Mouse (Mus musculus): ENCODE measurements at regions not wholly inside any gene's neighbourhood (a gene's known extent, or its start where the extent isn't known, plus 50 kb on each side); places are given as distances from the start of the nearest gene placed in this dataset.

DNA sequence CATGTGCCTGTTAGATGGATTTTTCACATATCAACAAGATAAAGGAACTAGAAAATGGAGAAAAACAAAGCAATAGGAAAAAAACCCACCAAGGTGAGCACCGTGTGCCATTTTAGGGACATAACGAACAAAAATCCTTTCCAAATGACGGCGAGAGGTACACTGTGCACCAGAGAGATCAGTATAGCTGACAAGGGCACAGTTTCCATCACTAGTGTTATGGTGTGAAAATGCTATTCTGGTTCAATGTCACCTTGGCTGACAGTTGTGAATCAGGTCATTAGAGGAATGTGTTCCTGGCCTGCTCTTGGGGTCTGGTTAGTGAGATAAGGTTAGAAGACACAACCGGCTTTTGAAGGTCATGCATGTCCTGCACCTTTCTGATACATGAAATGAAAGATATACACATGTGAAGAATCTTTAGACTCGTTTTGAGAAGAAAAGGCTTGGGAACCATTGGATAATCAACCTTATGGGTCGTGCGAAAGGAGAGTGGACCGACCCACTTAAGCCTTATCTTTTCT lies 76.5 kb upstream of the P2ry1 start:
- no peak for ATAC-seq

DNA sequence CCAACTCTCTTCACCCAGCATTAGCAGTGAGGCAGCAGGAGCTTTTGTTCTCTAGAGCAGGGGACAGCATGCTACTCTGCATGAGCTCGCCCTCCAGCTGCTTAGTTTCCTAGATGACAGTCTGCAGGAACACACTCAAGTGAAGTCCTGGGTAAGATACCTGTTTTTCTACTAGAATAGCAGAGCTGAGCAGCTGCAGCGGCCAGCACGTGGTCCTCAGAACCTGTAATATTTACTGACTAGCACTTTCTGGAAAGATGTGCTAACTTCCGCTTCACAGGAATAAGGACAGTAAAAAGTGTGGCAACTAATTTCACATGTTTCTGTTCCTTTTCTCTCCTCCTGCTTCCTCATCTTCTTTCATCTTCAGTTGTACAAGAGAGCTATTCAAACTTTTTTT lies 73.7 kb upstream of the P2ry1 start:
- no peak for ATAC-seq

DNA sequence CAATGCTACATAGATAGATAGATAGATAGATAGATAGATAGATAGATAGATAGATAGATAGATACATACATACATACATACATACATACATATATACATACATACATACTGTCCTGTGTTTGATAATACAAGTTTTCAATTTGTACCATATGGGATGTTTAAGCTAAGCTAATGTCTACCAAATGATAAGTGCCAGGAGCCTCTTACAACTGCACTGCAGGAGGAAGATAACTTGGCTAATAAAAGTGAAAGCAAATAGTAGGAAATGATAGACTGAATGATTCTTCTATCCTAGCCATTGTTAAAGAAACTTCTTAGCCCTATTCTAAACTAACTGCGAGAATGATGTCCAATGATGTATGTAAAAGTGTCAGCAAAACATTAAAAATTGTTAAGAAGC lies 68.1 kb upstream of the P2ry1 start:
- ATAC-seq: no peak

DNA sequence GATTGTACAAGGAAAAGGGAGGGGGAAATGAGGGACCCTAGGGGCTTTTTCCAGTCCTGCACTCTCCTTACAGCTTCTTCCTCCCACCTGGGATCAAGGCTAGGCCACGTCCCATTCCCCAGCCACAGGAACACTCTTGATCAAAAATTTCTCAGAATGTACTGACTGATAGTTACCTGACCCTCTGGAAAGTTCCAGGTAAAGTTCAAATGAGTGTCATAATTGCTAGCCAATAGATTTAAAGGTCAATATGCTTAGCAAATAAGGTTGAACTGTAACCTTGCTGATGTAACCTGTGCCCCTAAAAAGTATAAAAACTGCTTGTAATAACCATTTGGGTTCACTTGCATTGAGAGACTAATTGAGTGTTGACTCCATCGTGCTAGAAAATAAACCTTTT lies 61.1 kb upstream of the P2ry1 start:
- ATAC-seq: no peak

DNA sequence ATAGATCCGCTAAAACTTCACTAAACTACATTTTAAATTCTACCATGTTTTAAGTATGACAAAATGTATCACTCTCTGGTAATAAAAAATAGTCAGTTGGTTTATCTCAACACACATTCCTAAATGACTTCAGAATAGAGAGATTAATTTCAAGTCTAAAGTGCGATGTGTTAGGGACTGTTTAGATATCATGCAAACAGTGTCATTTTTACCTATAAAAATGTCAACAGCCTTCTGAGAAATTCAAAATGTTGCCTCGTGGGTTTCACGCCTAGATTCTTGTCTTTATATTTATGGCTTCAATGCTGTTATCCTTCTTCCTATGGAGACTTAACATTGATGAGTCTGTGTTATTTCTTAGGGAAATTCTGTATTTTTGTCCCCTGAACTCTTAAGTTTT lies 53.7 kb upstream of the P2ry1 start:
- no peak for ATAC-seq

Data from inflammation-experienced regulatory T-cells, adult 6 months (primary cell).